26 mouse cellular contexts compared by ENCODE assay signal in the genomic region with DNA sequence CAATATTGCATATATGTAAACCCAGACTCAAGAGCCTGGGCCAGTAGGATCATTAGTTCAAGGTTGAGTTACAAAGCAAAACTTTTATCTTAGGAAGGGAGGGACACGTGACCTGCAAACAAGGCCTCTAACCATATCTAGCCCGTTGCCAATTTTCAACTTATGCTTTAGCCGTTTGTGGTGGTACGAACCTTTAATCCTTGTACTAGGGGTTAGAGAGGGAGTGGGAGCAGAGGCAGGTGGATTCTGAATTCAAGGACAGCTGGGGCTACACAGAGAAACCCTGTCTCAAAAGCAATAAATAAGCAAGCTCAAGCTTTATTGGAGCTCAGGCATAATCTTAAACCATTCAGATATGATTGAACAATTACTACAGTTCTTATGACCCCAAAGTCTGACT. TPM values are rescaled to one million over a fixed set of nuclear protein-coding genes. Genes with fewer than 3 reads are reported as not detected.
"Had no signal": no experiment of that assay in that cellular context is flagged by ENCODE, and none has a peak within 500 bp of the region (broad histone marks: within the 10 kb centered on the region; RNA-seq: fewer than 3 reads in every experiment).

No protein-coding gene starts in this region.

- H3K4me1 ChIP-seq: heart, embryonic 12.5 days; hindbrain, embryonic 10.5 days; hindbrain, embryonic 12.5 days; hindbrain, embryonic 15.5 days; kidney, embryonic 15.5 days; limb, embryonic 13.5 days; limb, embryonic 15.5 days had no signal

- H3K27me3 ChIP-seq: heart, embryonic 12.5 days; hindbrain, embryonic 12.5 days; hindbrain, embryonic 15.5 days; kidney, embryonic 15.5 days; limb, embryonic 13.5 days; limb, embryonic 15.5 days; liver, embryonic 12.5 days had no signal

- DNase-seq: gastrocnemius, adult 2 months; gastrocnemius, postnatal 10 days; gastrocnemius, postnatal 25 days; heart, adult 2 months; heart, postnatal 10 days; heart, postnatal 4 days; kidney, adult 11 months; kidney, adult 9 months; kidney, postnatal 14 days; kidney, postnatal 36 days; layer of hippocampus, postnatal 36 days; left cerebral cortex, postnatal 4 days had no signal

- H3K27ac ChIP-seq: gastrocnemius, adult 2 months; heart, adult 2 months; heart, embryonic 10.5 days; hindbrain, embryonic 10.5 days; hindbrain, embryonic 12.5 days; hindbrain, embryonic 15.5 days; hindbrain, postnatal 0 days; kidney, embryonic 15.5 days; kidney, postnatal 0 days; limb, embryonic 13.5 days; limb, embryonic 15.5 days; liver, embryonic 12.5 days; liver, embryonic 14.5 days had no signal

- H3K9me3 ChIP-seq: heart, embryonic 10.5 days; heart, embryonic 12.5 days; hindbrain, embryonic 10.5 days; hindbrain, embryonic 12.5 days; hindbrain, embryonic 15.5 days; kidney, embryonic 15.5 days; limb, embryonic 13.5 days; limb, embryonic 15.5 days; liver, embryonic 12.5 days had no signal

- ATAC-seq: forebrain, embryonic 16.5 days; hindbrain, postnatal 0 days; liver, embryonic 12.5 days had no signal

- H3K9ac ChIP-seq: heart, embryonic 12.5 days; hindbrain, embryonic 12.5 days; hindbrain, embryonic 15.5 days; kidney, embryonic 15.5 days; limb, embryonic 13.5 days; limb, embryonic 15.5 days; liver, embryonic 12.5 days; liver, embryonic 14.5 days had no signal

- H3K4me3 ChIP-seq: gastrocnemius, adult 2 months; heart, adult 2 months; heart, embryonic 10.5 days; heart, embryonic 12.5 days; hindbrain, embryonic 10.5 days; hindbrain, embryonic 12.5 days; hindbrain, embryonic 15.5 days; kidney, embryonic 15.5 days; limb, embryonic 13.5 days; limb, embryonic 15.5 days; liver, embryonic 12.5 days had no signal

- H3K4me2 ChIP-seq: heart, embryonic 12.5 days; hindbrain, embryonic 12.5 days; hindbrain, embryonic 15.5 days; kidney, embryonic 15.5 days; limb, embryonic 13.5 days; limb, embryonic 15.5 days; liver, embryonic 12.5 days had no signal

RNA-seq across cellular contexts. Expression of a gene that starts 19.8 kb away (rescaled TPM):
- total RNA-seq: granulocyte monocyte progenitor cell, adult 5-6 weeks had no signal
